Mouse (Mus musculus) small intestine, adult 2 months (tissue): Measurements from ENCODE around the gene Relch.

Experiments used
- CTCF ChIP-seq: fragments of 200-500 bp; IDR thresholded peaks from 2 replicates; pipeline ENCODE4 v1.5.1; 2012; ENCODE audit warnings: low read depth, mild to moderate bottlenecking, control low read depth, inconsistent platforms, low read length, moderate library complexity, mixed read lengths; ENCODE audit not compliant: insufficient replicate concordance, insufficient read length; ENCODE audit errors: extremely low read depth
- POLR2A ChIP-seq: fragments of 200-500 bp; IDR thresholded peaks from 2 replicates; pipeline ENCODE4 v1.6.1; 2012; ENCODE audit warnings: low read depth, mild to moderate bottlenecking, control low read depth, inconsistent platforms, low read length, moderate library complexity

DNA sequence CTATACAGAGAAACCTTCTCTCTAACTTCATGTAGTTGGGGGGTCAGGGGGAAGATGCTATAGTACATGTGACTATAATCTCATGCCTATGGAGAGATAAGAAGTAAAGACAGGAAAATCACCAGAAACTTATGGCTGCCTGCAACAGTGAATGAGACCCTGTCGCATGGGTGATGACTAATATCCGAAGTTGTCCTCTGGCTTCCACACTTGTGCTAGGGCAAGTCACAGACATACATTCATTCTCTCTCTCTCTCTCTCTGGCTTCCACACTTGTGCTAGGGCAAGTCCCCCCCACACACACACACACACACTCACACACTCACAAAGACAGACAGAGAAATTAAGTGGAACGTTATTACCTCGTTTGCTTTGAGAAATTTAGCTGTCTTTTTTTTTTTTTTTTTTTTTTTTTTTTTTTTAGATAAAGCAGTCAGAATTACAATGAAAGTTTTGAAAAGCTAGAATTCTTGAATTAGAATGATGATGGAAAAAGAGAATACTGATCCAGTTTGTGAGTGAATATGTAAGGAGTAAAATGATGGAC, 37.4 kb downstream of the Relch start:
- TF ChIP-seq CTCF (no peak), POLR2A (no peak)
